Mouse (Mus musculus) right cerebral cortex, postnatal 4 days (tissue): ENCODE measurements around the gene Polr2e.
"Not testable (repeated sequence)": the region's sequence is repeated elsewhere in the genome, so short reads cannot be mapped to it uniquely, and the experiment has no call there.

Experiments
- DNase-seq: peaks from one replicate; pipeline ENCODE4 v3.0.0-alpha.2; 2022

The Polr2e gene

GRCm38 (mm10) chr10:80056976-80057682 is 17.5 kb upstream of the Polr2e start:
- DNase-seq = no peak

GRCm38 (mm10) chr10:80056506-80056905 is 16.9 kb upstream of the Polr2e start:
- DNase-seq = no peak

- DNase-seq = no peak
Observed at GRCm38 (mm10) chr10:80055891-80056290, 16.3 kb upstream of the Polr2e start.

DNA sequence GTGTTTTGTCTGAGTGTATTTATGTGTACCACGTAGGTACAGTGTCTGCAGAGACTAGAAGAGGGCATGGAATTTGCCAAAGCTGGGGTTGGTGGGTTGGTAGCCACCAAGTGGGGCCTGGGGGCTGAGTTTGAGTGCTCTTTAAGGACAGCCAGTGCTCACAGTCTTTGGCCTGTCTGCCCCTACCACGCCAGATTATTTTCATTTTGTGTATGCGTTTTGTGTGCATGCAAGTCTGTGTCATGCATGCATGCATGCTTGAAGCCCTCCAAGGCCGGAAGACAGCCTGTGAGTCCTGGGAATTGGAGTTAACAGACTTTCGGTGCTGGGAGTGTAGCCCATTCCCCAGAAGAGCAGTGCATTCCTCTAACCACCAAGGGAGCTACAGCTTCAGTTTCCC is 15.8 kb upstream of the Polr2e start:
- no peak for DNase-seq

GRCm38 (mm10) chr10:80054911-80055310 is 15.3 kb upstream of the Polr2e start:
- not testable (repeated sequence) for DNase-seq

- DNase-seq = peak; percentile 59
Observed at GRCm38 (mm10) chr10:80053831-80054815, 14.5 kb upstream of the Polr2e start.

DNA sequence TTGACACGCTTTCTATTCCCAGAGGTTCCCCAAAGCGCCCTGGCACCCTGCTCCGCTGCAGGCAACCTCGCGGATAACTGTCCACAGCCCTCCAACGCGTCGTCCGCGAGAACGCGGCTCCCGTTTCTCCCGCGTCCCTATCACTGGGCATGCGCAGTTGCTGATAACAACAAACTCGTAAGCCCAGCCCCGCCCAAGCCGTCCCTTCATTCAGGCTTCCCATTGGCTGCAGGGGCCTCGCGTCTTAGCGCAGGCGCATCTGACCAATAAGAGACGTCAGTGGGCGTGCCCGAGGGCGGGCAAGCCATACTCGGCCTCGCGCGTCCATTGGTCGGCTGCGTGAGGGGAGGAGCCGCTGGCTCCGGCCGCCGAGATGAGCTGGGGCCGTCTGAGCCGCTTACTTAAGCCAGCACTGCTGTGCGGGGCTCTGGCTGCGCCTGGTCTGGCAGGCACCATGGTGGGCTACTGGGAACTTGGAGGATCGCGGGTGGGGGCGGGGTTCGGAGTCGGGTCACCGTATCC is 13.7 kb upstream of the Polr2e start:
- DNase-seq = peak; percentile 98

DNA sequence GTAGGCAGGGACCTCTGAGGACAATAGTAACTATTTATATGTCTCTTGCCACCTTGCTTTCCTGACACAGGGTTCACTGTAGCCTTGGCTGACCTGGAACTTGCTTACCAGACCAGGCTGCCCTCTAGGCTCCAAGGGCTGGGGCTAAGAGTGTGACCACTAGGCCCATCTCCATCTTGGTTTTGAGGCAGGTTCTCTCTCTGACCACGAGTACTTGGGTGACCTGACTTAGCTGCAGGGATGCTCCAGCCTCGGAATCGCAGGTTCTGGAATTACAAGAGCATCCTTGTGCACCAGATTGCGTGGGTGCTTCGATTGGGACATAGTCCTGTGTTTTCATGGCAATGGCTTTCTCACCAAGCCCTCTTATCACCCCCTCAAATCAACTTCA is 12.8 kb upstream of the Polr2e start:
- no peak for DNase-seq

- no peak for DNase-seq
Observed at GRCm38 (mm10) chr10:80051618-80052373, 12.2 kb upstream of the Polr2e start.

DNA sequence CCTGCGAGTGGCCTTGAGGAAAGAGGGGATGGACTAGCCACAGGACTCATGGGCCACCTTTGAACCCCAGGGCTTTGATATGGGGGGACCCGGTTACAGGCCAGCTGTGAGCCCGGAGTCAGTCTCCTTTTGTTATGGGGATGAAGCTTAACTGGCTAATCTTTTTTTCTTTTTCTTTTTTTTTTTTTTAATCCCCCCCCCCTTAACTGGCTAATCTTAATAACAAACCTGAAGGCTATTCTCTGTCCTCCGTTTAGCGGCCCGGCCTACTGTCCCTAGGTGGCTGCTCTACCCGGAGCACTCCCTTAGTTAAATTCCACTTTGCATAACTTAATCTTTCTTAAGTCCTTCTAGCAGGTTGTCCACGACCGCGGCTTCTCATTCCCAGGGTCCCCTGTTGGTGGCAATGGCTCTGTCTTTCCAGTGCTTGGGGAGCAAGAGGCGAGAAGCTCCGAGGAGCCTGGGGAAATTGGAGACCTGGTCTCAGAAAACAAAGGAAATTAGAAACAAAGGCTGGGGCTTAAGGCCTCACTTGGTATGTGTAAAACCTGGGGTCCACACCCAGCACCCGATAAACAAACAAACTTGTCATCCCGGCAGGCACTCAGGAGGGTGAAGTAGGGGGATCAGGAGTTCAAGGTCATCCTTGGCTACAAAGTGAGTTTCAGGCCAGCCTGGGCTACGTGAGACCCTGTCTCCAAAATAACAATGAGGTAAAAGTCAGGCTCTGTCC is 11.5 kb upstream of the Polr2e start:
- no peak for DNase-seq

GRCm38 (mm10) chr10:80050244-80050643 is 10.6 kb upstream of the Polr2e start:
- no peak for DNase-seq

DNA sequence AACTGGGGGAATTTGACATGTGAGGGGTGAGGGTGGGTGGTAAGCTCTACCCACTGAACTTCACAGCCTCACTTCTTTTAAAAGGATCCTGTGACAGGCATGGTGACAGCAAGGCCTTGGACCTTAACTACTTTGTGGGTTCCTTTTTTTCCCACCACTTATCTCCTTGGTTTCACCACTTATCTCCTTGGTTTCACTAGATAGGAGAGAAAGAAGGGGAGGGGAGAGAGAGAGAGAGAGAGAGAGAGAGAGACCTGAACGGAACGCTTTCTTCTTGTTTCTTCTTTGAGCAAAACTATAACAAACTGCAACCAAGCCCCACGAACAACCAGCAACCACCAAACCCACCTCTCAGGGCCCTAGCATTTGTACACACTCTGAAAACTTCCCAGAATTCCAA is 9.2 kb upstream of the Polr2e start:
- DNase-seq = no peak

- no peak for DNase-seq
Observed at GRCm38 (mm10) chr10:80048396-80048795, 8.8 kb upstream of the Polr2e start.

- no peak for DNase-seq
Observed at GRCm38 (mm10) chr10:80047041-80047565, 7.5 kb upstream of the Polr2e start, which contains the start of gene Gpx4. Gene Gpx4, plus strand, starts transcription at chr10:80047166.

DNA sequence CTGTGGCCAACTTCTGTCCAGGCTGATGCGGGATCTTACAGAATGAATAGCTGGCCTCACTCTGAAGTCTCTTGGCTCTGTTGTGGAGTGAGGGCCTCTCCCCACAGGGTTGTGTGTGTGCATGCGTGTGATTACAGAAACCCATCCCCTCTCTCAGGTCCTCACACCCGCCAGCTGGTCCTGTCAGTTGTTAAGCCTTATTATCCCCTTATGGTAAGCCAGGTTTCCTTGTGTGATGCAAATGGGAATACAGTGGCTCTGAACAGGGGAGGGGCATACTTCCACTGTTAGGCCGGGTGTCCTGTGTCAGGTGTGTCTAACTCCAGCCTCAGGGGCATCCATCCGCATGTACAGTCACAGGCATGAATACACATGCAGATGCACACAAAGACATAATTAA is 6.2 kb upstream of the Polr2e start:
- DNase-seq = no peak

- not testable (repeated sequence) for DNase-seq
Observed at GRCm38 (mm10) chr10:80045364-80045763, 5.8 kb upstream of the Polr2e start.

- no peak for DNase-seq
Observed at GRCm38 (mm10) chr10:80044087-80044486, 4.5 kb upstream of the Polr2e start.

GRCm38 (mm10) chr10:80041409-80042060 is 1.9 kb upstream of the Polr2e start:
- not testable (repeated sequence) for DNase-seq

DNA sequence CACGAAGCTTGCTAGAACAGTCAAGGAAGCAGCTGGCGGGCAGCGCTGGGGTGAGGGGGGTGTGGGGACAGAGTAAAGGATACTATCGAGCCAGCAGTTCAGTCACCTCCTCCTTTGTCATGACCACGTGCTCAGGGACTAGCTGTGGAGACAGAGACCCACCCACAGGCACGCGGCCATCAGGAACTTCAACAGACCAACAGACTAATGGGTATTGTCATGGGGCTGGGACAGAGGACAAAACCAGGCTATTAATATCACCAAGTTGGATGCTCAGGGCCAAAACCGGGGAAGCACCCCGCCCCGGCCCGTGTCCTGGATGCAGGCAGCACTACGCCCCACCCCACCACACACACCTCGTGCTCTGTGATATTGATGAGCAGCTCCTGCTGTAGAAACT is 2.8 kb downstream of the Polr2e start:
- no peak for DNase-seq

GRCm38 (mm10) chr10:80035686-80036085 is 3.9 kb downstream of the Polr2e start:
- DNase-seq = no peak

GRCm38 (mm10) chr10:80035148-80035547 is 4.4 kb downstream of the Polr2e start:
- DNase-seq = no peak
